Mouse (Mus musculus): ENCODE results near the gene Smyd3.
"Not testable (repeated sequence)": the region's sequence is repeated elsewhere in the genome, so short reads cannot be mapped to it uniquely, and the experiment has no call there.

The Smyd3 gene

GRCm38 (mm10) chr1:179302446-179303230, 215.2 kb downstream of the Smyd3 start:
- in situ Hi-C loops (cut with MboI, MseI) = loop anchor here (5.0 kb wide), 1 partner anchor 65 kb away; no protein-coding TSS in a partner anchor

GRCm38 (mm10) chr1:179295626-179296025, 222.2 kb downstream of the Smyd3 start:
- in situ Hi-C loops (cut with MboI, MseI) = no loop called here

DNA sequence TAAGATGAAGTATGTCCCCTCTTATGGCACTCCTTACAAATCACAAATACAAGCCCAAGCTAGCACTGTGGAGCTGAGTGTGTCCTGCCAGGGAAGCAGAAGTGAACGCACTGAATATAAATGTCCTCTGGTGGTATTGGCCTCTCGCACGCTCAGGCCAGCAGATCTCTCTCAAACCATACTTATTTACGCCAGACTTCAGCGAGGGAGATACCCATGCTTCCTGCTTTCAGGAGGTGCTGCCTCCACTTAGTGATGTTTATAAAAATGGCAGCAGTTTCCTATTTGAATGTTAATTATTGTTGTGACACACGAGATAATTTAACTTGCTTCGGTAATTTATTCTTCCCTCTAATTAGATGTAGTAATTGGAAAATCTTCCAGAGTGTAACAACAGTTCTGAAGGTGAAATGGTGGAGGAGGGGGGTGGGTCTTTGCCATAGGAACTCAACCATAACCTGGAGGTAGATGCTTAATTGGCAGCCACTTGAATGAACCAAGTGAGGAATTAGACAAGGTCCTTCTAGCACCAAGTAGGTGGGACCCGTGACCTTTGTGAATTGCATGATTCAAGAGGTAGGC, 224.0 kb downstream of the Smyd3 start:
- in situ Hi-C loops (cut with MboI, MseI) = no loop called here

DNA sequence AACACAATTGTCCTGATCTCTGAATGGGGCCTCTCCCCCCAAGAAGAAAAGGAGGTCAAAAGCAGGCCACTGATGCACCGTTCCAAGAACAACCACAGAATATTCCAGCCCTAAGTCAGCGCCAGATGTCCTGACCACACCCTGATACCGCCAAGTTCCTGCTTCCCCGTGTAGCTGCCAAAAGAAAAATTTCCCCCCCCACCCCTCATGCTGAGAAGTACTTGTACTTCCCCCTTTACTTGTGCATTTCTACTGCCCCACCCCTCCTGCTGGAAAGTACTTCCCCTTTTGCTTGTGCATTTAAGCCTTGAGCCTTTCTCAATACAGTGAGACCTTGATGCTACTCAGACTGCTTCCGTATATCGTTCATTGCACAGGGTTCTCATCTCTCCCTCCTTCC, 227.7 kb downstream of the Smyd3 start:
- in situ Hi-C loops (cut with MboI, MseI) = not testable (repeated sequence)

GRCm38 (mm10) chr1:179289744-179290143, 228.1 kb downstream of the Smyd3 start:
- in situ Hi-C loops (cut with MboI, MseI) = no loop called here

GRCm38 (mm10) chr1:179286748-179287147, 231.1 kb downstream of the Smyd3 start:
- in situ Hi-C loops (cut with MboI, MseI) = no loop called here

DNA sequence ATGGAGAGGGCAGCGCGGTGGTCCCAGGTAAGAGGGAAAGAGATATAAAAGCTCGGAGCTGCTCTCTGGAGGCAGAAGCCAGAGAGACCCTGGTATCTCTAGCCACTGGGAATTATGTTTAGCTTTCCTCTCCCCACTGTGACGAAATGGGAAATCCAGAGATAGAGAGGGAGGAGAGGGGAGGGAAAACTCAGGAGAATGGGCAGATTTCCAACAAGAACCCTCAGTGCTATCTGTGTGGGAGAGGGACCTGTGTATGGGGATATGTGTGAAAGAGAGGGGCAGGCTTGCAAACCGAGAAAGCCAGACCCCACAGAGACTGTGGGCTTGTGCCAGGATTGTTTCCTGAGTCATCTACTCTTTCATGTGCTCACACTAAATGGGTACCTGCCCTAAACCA, 235.0 kb downstream of the Smyd3 start:
- in situ Hi-C loops (cut with MboI, MseI) = no loop called here

DNA sequence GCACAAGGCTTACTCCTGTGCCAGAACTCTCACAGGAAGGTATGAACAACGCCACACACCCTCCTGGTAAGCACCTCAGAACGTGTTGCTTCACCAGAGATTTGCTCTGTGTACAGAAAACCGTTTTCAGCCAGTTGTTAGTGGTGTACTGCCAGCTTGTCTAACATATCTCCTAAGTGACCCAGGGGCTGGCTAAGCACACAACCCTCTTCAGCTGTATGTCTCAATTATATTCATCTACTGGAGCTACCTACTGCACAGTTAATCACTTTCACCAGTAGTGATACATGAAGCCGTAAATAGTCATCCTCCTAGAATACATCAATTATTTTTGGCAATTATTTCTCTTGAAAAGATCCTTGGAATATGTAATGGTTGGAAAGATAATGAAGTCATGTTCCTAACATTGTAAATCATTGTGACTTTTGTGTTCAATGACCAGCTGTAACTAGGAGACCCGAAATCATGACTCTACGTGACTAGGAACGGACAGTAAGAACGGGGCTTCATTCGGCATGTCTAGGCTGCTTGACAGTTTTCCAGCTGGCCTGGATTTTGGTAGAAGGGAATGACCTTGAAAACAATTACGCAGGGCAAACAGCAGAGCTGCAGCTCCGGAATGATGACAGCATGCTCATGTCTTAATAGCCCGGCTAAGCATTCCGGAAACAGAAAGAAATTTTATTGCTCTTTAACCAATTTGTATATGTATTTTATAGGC, 236.3 kb downstream of the Smyd3 start:
- in situ Hi-C loops (cut with MboI, MseI) = no loop called here

DNA sequence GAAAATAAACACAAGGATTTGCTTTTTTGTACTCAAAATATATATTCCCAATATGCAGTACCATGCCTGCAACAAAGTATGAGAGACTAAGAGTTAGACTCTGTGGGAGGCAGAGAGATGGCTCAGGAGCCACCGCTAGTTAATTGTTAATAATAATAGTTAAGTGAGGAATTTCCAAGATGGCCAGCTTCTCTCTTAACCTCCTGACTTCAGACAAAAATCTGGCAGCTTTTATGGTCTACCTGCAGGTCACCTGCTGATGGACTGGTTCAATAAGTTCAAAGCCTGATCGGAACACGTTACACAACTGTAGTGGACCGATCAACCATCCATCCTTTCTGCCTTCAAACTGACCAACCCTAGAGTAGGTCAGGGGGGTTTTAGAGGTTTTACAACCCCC, 238.7 kb downstream of the Smyd3 start:
- in situ Hi-C loops (cut with MboI, MseI) = no loop called here

GRCm38 (mm10) chr1:179277346-179277745, 240.5 kb downstream of the Smyd3 start:
- in situ Hi-C loops (cut with MboI, MseI) = no loop called here

DNA sequence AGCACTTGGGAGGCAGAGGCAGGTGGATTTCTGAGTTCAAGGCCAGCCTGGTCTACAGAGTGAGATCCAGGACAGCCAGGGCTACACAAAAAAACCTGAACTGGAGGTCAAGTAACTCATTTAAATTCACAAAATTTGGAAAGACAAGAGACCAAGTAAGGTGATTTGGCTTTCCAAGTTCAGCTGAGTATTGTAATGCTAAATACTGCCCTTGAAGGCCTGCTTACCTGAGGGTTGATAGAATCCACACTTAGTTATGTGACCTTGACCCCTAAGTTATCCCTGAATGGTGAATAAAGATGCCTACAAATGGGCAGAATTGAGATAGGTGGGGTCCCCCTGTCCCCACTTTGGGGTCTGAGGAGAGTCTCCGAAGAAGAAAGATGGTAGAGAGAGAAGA, 241.0 kb downstream of the Smyd3 start:
- in situ Hi-C loops (cut with MboI, MseI) = no loop called here

DNA sequence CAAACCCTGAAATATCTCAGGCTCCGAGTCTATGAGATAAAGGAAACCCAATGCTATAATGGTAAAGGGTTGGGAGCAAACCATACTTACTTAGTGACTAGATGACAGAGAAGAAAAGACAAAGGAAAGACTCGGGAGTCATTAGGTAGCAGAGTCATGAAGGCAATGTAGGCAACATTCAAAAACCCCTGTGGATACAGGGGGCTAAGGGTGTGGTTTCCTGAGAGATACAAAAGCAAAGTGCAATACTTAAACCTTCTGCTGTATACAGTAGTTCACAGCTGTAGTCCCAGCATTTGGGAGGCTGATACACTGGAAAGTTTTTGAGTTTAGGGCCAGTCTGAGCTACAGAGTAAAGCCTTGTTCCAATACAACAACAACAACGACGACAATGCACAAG, 244.9 kb downstream of the Smyd3 start:
- in situ Hi-C loops (cut with MboI, MseI) = no loop called here

- in situ Hi-C loops (cut with MboI, MseI) = no loop called here
Observed at GRCm38 (mm10) chr1:179272351-179272750, 245.5 kb downstream of the Smyd3 start.

DNA sequence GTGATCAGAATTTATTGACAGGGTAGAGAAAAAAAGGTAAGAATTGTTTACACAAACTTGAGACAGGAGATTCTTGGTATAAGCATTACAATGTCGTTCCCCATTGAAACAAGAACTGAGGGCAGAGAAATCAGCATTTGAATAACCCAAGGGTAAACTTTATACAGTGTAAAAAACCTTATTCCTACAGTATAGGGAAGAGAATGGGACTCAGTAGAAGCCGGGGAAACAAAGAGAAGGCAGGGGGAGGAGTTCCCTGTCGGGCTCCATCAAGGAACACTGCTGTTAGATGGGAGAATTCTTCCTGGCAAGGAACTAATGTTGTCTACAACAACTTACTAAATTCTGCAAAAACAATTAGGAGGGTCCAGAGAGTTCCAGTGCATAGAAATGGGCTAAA, 250.9 kb downstream of the Smyd3 start:
- in situ Hi-C loops (cut with MboI, MseI) = no loop called here

DNA sequence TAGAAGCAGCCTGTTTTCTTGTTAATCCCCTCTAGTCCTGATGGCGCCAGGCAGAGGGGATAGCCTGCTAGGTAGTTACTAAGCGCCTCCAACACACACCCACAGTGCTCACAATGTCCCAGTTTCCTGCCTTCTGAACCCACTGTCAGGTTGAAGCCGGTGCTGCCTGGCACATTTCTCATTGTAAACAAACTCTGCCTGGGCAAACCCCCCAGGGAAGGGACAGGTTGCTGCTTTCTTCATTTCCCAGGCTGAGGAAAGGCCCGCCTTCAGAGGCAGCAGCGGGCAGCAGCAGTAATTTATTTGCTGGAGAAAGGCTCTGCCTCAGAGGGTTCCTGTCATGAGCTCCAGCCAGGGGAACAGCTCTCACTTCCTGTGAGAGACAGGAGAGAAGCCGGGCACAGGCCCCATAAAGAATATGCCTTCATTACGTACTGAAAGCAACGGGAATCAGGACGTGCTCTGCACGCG, 256.3 kb downstream of the Smyd3 start:
- in situ Hi-C loops (cut with MboI, MseI) = no loop called here

GRCm38 (mm10) chr1:179255826-179256512, 261.9 kb downstream of the Smyd3 start:
- in situ Hi-C loops (cut with MboI, MseI) = no loop called here

DNA sequence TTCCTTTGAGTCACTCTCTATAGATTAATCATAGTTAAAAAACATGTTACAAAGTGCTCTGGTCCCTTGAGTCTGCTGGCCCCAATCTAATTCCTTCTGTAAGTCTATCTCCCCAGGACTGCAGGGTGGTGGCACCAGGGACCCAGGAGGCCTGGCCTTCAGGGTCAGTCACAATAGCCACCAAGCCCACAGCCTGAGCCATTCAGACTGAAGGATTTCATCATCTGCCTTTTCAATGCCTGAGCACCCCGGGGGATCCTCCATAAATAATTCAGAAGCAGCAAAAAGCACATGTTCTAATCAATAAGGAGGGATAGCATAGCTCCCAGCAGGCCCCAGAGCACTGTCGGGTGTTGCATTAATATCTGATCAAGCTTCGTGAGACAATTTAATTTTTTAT, 263.3 kb downstream of the Smyd3 start:
- in situ Hi-C loops (cut with MboI, MseI) = no loop called here

GRCm38 (mm10) chr1:179252611-179253010, 265.2 kb downstream of the Smyd3 start:
- in situ Hi-C loops (cut with MboI, MseI) = no loop called here

- in situ Hi-C loops (cut with MboI, MseI) = no loop called here
Observed at GRCm38 (mm10) chr1:179250388-179250787, 267.5 kb downstream of the Smyd3 start.

GRCm38 (mm10) chr1:179243554-179243953, 274.3 kb downstream of the Smyd3 start:
- in situ Hi-C loops (cut with MboI, MseI) = no loop called here

- in situ Hi-C loops (cut with MboI, MseI) = no loop called here
Observed at GRCm38 (mm10) chr1:179240663-179241279, 277.1 kb downstream of the Smyd3 start.

Measured in regulatory T cell (primary cell).